Mouse (Mus musculus): ENCODE data around the gene Tiparp. TPM values are rescaled to one million over a fixed set of nuclear protein-coding genes. Genes with fewer than 3 reads are reported as not detected.
A peak's percentile ranks its signal among the peaks of the same experiment; 100 is the strongest.

Tiparp gene
- polyA plus RNA-seq, 1 experiment: 4.2 TPM

DNA sequence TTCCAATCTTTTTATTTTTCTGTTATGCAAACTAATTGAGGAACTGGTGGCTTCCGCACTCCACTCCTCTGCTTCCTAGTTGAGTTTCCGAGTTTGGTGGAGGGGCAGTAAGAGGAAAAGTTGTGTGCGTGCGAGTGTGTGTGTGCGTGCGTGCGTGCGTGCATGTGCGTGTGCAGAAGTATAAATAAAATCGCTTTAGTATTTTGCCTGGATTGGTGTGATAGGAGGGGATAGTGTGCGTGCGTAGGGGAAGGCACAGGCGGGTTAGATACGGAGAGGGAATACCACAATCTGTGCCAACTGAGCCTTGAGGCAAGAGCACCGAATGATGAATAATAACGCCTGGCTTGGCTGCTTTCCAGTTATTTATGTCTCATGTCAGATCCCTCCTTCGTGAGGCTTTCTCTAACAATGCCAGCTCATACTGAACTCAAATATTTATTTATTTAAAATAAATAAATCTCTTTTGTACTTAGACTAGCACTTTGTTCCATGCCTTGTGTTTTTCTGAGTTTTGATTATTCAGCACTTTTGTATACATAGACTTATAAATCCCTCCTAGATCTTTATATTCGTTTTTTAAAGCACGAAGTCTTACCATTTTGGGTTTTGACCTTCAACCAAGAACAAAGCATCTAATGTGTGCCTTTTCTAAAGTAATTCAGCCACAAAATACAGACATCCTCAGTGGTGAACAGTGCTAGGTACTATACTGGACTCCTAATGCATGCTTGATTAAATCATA, 1.4 kb downstream of the Tiparp start:
- peak overlapping the region; percentile 74 for H3K27ac ChIP-seq (ENCODE audit: insufficient read depth, low read depth, low read length)
- peaks cover 7% of the 10 kb centered on the region; the same call in 1 of the 2 replicates for H3K4me1 ChIP-seq (ENCODE audit: control insufficient read depth, insufficient read depth, insufficient read length, low read length)
- no peaks in the 10 kb centered on the region for H3K27me3 ChIP-seq (ENCODE audit: control insufficient read depth, insufficient read depth, low read length)
- under 1% methylated on average over 19 of the region's 19 CpGs for WGBS
- H3K36me3 ChIP-seq (ENCODE audit: control insufficient read depth, insufficient read depth, low read length): peaks cover 9% of the 10 kb centered on the region
- TF ChIP-seq POLR2A (IDR thresholded peaks at IDR 0.05; ENCODE audit: low read depth, low read length) (no peak), CTCF (IDR thresholded peaks at IDR 0.05; ENCODE audit: extremely low read depth, insufficient read length, insufficient replicate concordance, low read depth, low read length) (no peak)
- peak overlapping the region; percentile 98 for H3K4me3 ChIP-seq (ENCODE audit: low read depth, low read length)

DNA sequence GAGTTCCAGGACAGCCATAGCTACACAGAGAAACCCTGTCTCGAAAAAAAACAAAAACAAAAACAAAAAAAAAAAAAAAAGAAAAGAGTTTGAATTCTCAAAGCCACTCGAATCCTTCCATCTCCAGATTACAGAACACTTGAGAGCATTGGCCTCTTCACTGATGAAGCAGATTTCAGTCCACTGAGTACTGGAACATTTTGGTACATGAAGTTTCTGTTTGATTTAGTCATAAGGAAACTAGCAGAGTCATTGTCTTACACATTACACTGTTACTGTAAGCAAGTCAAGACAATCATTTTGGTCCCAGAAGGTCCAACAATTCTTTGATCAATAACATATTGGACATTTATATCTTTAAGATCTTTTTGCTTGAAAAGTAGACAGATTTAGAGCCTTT, 4.8 kb downstream of the Tiparp start:
- Histone ChIP-seq H3K27me3 (ENCODE audit: control insufficient read depth, insufficient read depth, low read length) (no peaks in the 10 kb centered on the region), H3K4me1 (ENCODE audit: control insufficient read depth, insufficient read depth, insufficient read length, low read length) (peaks cover 9% of the 10 kb centered on the region), H3K4me3 (ENCODE audit: low read depth, low read length) (no peak overlapping the region), H3K27ac (ENCODE audit: insufficient read depth, low read depth, low read length) (no peak overlapping the region), H3K36me3 (ENCODE audit: control insufficient read depth, insufficient read depth, low read length) (peaks cover 9% of the 10 kb centered on the region)
- WGBS: 78% methylated on average over 2 of the region's 2 CpGs
- TF ChIP-seq CTCF (IDR thresholded peaks at IDR 0.05; ENCODE audit: extremely low read depth, insufficient read length, insufficient replicate concordance, low read depth, low read length) (no peak), POLR2A (IDR thresholded peaks at IDR 0.05; ENCODE audit: low read depth, low read length) (no peak)

DNA sequence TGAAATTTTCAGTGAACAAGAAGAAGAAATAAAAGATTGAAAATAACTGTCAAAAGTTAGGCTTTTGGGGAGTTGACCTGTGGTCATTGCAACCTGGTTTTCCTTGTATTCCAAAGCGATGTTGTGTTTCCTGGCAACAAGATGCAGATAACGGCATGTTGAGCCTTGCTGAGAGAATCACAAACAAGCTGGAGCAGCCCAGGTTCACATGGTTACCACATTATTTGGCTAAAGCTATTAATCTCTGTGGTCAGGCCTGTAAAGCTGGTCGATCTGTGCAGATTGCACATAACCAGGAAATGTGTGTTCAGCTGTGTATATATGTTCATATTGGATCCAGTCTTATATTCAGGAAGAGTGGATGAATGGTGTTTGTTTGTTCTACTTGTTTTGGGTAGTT, 5.4 kb downstream of the Tiparp start:
- WGBS: 27% methylated on average over 3 of the region's 3 CpGs
- H3K27ac ChIP-seq (ENCODE audit: insufficient read depth, low read depth, low read length): no peak overlapping the region
- H3K27me3 ChIP-seq (ENCODE audit: control insufficient read depth, insufficient read depth, low read length): no peaks in the 10 kb centered on the region
- H3K36me3 ChIP-seq (ENCODE audit: control insufficient read depth, insufficient read depth, low read length): peaks cover 9% of the 10 kb centered on the region
- peaks cover 9% of the 10 kb centered on the region for H3K4me1 ChIP-seq (ENCODE audit: control insufficient read depth, insufficient read depth, insufficient read length, low read length)
- TF ChIP-seq CTCF (IDR thresholded peaks at IDR 0.05; ENCODE audit: extremely low read depth, insufficient read length, insufficient replicate concordance, low read depth, low read length) (no peak), POLR2A (IDR thresholded peaks at IDR 0.05; ENCODE audit: low read depth, low read length) (no peak)
- H3K4me3 ChIP-seq (ENCODE audit: low read depth, low read length): no peak overlapping the region

DNA sequence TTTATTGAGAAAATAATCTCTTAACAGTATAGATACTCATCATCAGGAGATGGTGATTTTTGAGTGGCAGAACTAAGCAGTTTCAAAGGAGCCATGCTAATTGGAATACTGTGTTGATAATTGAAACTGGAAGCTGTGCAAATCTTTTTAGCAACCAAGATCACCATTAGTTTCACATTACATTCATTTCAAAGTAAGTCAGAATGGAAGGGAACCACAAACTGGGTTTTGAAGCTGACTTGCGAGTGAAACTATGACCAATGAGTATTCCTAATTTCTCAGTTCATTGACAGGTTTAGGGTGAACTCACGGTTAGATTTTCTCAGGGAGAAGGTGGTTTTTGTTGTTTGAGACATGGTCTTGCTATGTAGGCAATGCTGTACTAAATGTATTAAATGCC, 6.3 kb downstream of the Tiparp start:
- H3K27ac ChIP-seq (ENCODE audit: insufficient read depth, low read depth, low read length): no peak overlapping the region
- peaks cover 9% of the 10 kb centered on the region for H3K36me3 ChIP-seq (ENCODE audit: control insufficient read depth, insufficient read depth, low read length)
- TF ChIP-seq CTCF (IDR thresholded peaks at IDR 0.05; ENCODE audit: extremely low read depth, insufficient read length, insufficient replicate concordance, low read depth, low read length): no peak
- no peak for TF ChIP-seq POLR2A (IDR thresholded peaks at IDR 0.05; ENCODE audit: low read depth, low read length)
- peaks cover 9% of the 10 kb centered on the region for H3K4me1 ChIP-seq (ENCODE audit: control insufficient read depth, insufficient read depth, insufficient read length, low read length)
- H3K27me3 ChIP-seq (ENCODE audit: control insufficient read depth, insufficient read depth, low read length): no peaks in the 10 kb centered on the region
- 67% methylated on average over 2 of the region's 2 CpGs for WGBS
- no peak overlapping the region for H3K4me3 ChIP-seq (ENCODE audit: low read depth, low read length)

DNA sequence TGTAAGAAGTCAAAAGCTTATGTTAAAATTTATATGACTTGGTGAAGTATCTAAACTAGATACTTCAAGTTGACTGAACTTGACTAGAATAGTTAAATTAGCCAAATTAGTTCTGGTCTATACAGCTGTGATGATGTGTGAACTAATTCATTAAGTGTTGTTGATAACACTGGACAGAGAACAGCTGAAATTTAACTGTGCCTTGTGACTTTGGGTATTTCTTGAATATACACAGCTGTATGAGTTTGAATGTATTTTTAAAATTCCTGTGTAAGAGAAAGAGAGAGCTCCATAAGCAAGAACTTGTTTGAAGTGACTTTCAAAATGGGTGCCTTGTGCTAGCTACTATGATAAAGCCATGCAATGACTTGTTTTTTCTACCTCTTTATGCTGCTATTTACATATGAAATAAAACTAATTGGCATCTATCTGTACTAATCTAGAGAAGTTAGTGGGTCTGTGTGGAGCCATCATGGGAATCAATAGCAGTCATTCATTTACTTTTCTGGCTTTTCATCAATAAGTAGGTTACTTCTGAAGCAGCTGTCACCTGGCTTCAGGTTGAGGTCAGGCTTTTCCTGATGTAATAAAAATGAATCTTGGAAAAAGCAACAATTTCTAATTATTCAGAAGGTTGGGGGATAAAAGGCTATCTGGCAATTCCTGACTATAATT, 7.0 kb downstream of the Tiparp start:
- H3K27ac ChIP-seq (ENCODE audit: insufficient read depth, low read depth, low read length): no peak overlapping the region
- H3K4me1 ChIP-seq (ENCODE audit: control insufficient read depth, insufficient read depth, insufficient read length, low read length): peaks cover 9% of the 10 kb centered on the region
- H3K36me3 ChIP-seq (ENCODE audit: control insufficient read depth, insufficient read depth, low read length): peaks cover 9% of the 10 kb centered on the region
- H3K4me3 ChIP-seq (ENCODE audit: low read depth, low read length): no peak overlapping the region
- TF ChIP-seq POLR2A (IDR thresholded peaks at IDR 0.05; ENCODE audit: low read depth, low read length) (no peak), CTCF (IDR thresholded peaks at IDR 0.05; ENCODE audit: extremely low read depth, insufficient read length, insufficient replicate concordance, low read depth, low read length) (no peak)
- no peaks in the 10 kb centered on the region for H3K27me3 ChIP-seq (ENCODE audit: control insufficient read depth, insufficient read depth, low read length)

DNA sequence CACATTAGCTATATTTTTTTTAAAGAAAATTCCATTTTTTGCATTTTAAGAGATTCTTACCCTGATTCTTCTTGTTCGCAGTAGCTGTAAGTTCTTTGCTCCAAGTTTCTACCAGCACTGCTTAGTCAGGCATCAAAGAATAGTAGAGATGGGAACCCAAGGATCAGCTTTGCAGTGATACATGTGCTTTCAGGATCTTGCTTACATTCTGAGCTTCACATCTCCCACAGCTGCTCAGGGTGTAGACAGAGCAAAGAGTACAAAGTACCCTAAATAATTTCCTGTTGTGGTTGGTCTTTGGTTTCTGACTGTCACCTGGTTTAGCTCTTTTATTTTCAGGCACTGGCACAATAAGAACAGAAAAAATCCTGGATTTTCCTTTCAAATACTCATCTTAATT, 9.1 kb downstream of the Tiparp start:
- Histone ChIP-seq H3K4me3 (ENCODE audit: low read depth, low read length) (no peak overlapping the region), H3K36me3 (ENCODE audit: control insufficient read depth, insufficient read depth, low read length) (peaks cover 3% of the 10 kb centered on the region), H3K27me3 (ENCODE audit: control insufficient read depth, insufficient read depth, low read length) (no peaks in the 10 kb centered on the region), H3K4me1 (ENCODE audit: control insufficient read depth, insufficient read depth, insufficient read length, low read length) (peaks cover 4% of the 10 kb centered on the region), H3K27ac (ENCODE audit: insufficient read depth, low read depth, low read length) (no peak overlapping the region)
- WGBS: 55% methylated on average over 1 of the region's 1 CpGs
- TF ChIP-seq POLR2A (IDR thresholded peaks at IDR 0.05; ENCODE audit: low read depth, low read length) (no peak), CTCF (IDR thresholded peaks at IDR 0.05; ENCODE audit: extremely low read depth, insufficient read length, insufficient replicate concordance, low read depth, low read length) (no peak)

DNA sequence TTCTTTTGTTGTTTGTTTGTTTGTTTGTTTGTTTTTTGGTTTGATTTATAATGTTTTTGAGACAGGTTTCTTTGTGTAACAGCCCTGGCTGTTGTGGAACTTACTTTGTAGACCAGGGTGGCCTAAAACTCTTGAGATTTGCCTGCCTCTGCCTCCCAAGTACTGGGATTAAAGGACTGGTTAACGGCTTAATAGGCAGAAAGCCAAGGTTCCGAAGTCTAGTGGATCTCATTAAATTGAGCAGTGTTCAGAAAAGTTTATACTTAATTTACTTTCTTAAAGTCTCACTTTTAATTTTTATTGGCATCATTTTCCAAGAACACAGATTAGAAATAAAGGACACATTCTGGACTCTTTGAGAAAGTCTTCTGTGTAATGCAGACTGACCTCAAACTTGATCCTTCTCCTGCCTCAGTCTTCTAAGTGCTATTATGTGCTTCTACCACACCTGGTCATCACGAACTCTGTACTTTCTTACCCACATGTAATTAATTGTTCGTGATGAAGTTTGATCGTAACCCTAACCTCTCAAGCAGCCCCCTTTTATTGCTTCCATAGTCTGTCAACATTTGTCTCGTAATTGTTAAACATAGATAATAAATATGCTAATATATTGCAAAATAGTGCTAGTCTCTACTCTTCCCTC, 12.8 kb downstream of the Tiparp start:
- peaks cover 5% of the 10 kb centered on the region for H3K4me1 ChIP-seq (ENCODE audit: control insufficient read depth, insufficient read depth, insufficient read length, low read length)
- no peak for TF ChIP-seq POLR2A (IDR thresholded peaks at IDR 0.05; ENCODE audit: low read depth, low read length)
- no peak for TF ChIP-seq CTCF (IDR thresholded peaks at IDR 0.05; ENCODE audit: extremely low read depth, insufficient read length, insufficient replicate concordance, low read depth, low read length)
- H3K4me3 ChIP-seq (ENCODE audit: low read depth, low read length): no peak overlapping the region
- no peaks in the 10 kb centered on the region for H3K36me3 ChIP-seq (ENCODE audit: control insufficient read depth, insufficient read depth, low read length)
- no peaks in the 10 kb centered on the region for H3K27me3 ChIP-seq (ENCODE audit: control insufficient read depth, insufficient read depth, low read length)
- WGBS: 31% methylated on average over 6 of the region's 6 CpGs
- H3K27ac ChIP-seq (ENCODE audit: insufficient read depth, low read depth, low read length): peak overlapping the region; percentile 43; the same call in 1 of the 2 replicates
